Mouse (Mus musculus) E14TG2a.4 (cell line): Measurements from ENCODE around the gene Tmem63b.

Source experiments
- CTCF ChIP-seq: conservative IDR thresholded peaks from 2 replicates; pipeline ENCODE4 v1.5.1; 2014; ENCODE audit warnings: low read length
- NANOG ChIP-seq: IDR thresholded peaks from 2 replicates; pipeline ENCODE4 v1.6.1; 2014; ENCODE audit warnings: borderline replicate concordance, low read length, mixed read lengths

GRCm38 (mm10) chr17:45724574-45724921 lies 37.8 kb upstream of the Tmem63b start:
- TF ChIP-seq CTCF: no peak
- TF ChIP-seq NANOG: no peak
